Mouse (Mus musculus) midbrain, embryonic 16.5 days (tissue): ENCODE measurements around the gene 4930518I15Rik. TPM values are rescaled to one million over a fixed set of nuclear protein-coding genes. Genes with fewer than 3 reads are reported as not detected.
"Not testable (repeated sequence)": the region's sequence is repeated elsewhere in the genome, so short reads cannot be mapped to it uniquely, and the experiment has no call there.

ENCODE experiments used
- ATAC-seq: fragments of 200-750 bp; cut with Nextera tagmentation; 2 replicates; pipeline ENCODE4 v1.8.0; 2017; ENCODE audit warnings: moderate TSS enrichment
- H3K27ac ChIP-seq: fragments of 300-500 bp; sonication (generic); 2 replicates; pipeline ENCODE4 v1.5.1; 2014; ENCODE audit warnings: mild to moderate bottlenecking, low read length, mixed read lengths
- H3K27me3 ChIP-seq: fragments of 300-500 bp; sonication (generic); 2 replicates; pipeline ENCODE4 v1.6.1; 2014; ENCODE audit warnings: low read depth, low read length, mixed read lengths; ENCODE audit not compliant: control insufficient read depth, insufficient read depth
- H3K36me3 ChIP-seq: fragments of 300-500 bp; sonication (generic); 2 replicates; pipeline ENCODE4 v1.6.1; 2014; ENCODE audit warnings: mild to moderate bottlenecking, low read length, moderate library complexity, mixed read lengths; ENCODE audit not compliant: control insufficient read depth, insufficient read depth
- H3K4me1 ChIP-seq: fragments of 300-500 bp; sonication (generic); 2 replicates; pipeline ENCODE4 v1.6.1; 2014; ENCODE audit warnings: mild to moderate bottlenecking, low read length, mixed read lengths; ENCODE audit not compliant: control insufficient read depth, insufficient read depth
- H3K4me2 ChIP-seq: fragments of 300-500 bp; sonication (generic); 2 replicates; pipeline ENCODE4 v1.6.1; 2014; ENCODE audit warnings: mild to moderate bottlenecking, low read length, mixed read lengths
- H3K4me3 ChIP-seq: fragments of 300-500 bp; sonication (generic); 2 replicates; pipeline ENCODE4 v1.5.1; 2014; ENCODE audit warnings: low read depth, mild to moderate bottlenecking, low read length, moderate library complexity, mixed read lengths
- H3K9ac ChIP-seq: fragments of 300-500 bp; sonication (generic); 2 replicates; pipeline ENCODE4 v1.6.1; 2014; ENCODE audit warnings: low read depth, low read length, mixed read lengths
- H3K9me3 ChIP-seq: fragments of 300-500 bp; sonication (generic); replicated peaks from 2 replicates; pipeline ENCODE4 v1.6.1; 2014; ENCODE audit warnings: mild to moderate bottlenecking, low read length, mixed read lengths; ENCODE audit not compliant: control insufficient read depth, poor library complexity, severe bottlenecking
- WGBS: fragments of 180-500 bp; shearing (Covaris S2); extraction: QIAGEN DNeasy Blood & Tissue Kit; methylation state at CpG from one replicate; pipeline ENCODE4 v1.1.7; 2014; 5-methylcytosine and 5-hydroxymethylcytosine counted together
- polyA plus RNA-seq: library from polyadenylated mRNA; unstranded; fragments of >200 nt; fragmentation: Nextera tagmentation; extraction: Ambion mirVana; gene quantifications from 2 replicates; pipeline ENCODE4 v1.2.1, GENCODE M21; 2015

Gene 4930518I15Rik
- 9.2 and 10.2 TPM in 2 replicates for polyA plus RNA-seq

- Histone ChIP-seq H3K4me2 (no peak within 1 kb of the TSS), H3K9ac (no peak within 1 kb of the TSS), H3K27ac (no peak within 1 kb of the TSS), H3K9me3 (no peaks in the 10 kb centered on the region), H3K36me3 (peaks cover 7% of the 10 kb centered on the region), H3K27me3 (no peaks in the 10 kb centered on the region), H3K4me1 (peaks cover 17% of the 10 kb centered on the region), H3K4me3 (no peak within 1 kb of the TSS)
- no peak for ATAC-seq
- WGBS: 92% methylated on average over 2 of the region's 2 CpGs
Observed at GRCm38 (mm10) chr2:156857835-156858234, at the start of gene 4930518I15Rik. Gene 4930518I15Rik, minus strand, starts transcription at chr2:156857946.

- H3K36me3 ChIP-seq, H3K4me3 ChIP-seq, ATAC-seq, H3K4me1 ChIP-seq, H3K4me2 ChIP-seq, H3K9ac ChIP-seq, H3K9me3 ChIP-seq, H3K27ac ChIP-seq, H3K27me3 ChIP-seq: not testable (repeated sequence)
- 43% methylated on average over 4 of the region's 4 CpGs for WGBS
Observed at GRCm38 (mm10) chr2:156905931-156906330, 48.2 kb upstream of the 4930518I15Rik start.

- 25% methylated on average over 6 of the region's 6 CpGs for WGBS
- Histone ChIP-seq H3K4me3 (no peak overlapping the region), H3K9me3 (no peaks in the 10 kb centered on the region), H3K36me3 (no peaks in the 10 kb centered on the region), H3K27me3 (no peaks in the 10 kb centered on the region), H3K4me1 (no peaks in the 10 kb centered on the region), H3K4me2 (no peak overlapping the region), H3K9ac (no peak overlapping the region), H3K27ac (no peak overlapping the region)
- ATAC-seq: no peak
Observed at GRCm38 (mm10) chr2:156904976-156905717, 47.4 kb upstream of the 4930518I15Rik start.

GRCm38 (mm10) chr2:156903367-156903766, 45.6 kb upstream of the 4930518I15Rik start:
- Histone ChIP-seq H3K36me3 (no peaks in the 10 kb centered on the region), H3K4me3 (no peak overlapping the region), H3K9me3 (no peaks in the 10 kb centered on the region), H3K4me2 (no peak overlapping the region), H3K9ac (no peak overlapping the region), H3K4me1 (no peaks in the 10 kb centered on the region), H3K27ac (no peak overlapping the region), H3K27me3 (no peaks in the 10 kb centered on the region)
- WGBS: 32% methylated on average over 2 of the region's 2 CpGs
- no peak for ATAC-seq

- WGBS: 79% methylated on average over 3 of the region's 4 CpGs
Observed at GRCm38 (mm10) chr2:156902411-156902810, 44.7 kb upstream of the 4930518I15Rik start.

GRCm38 (mm10) chr2:156901883-156902282, 44.1 kb upstream of the 4930518I15Rik start:
- H3K4me3 ChIP-seq: no peak overlapping the region
- WGBS: 79% methylated on average over 6 of the region's 6 CpGs
- H3K27me3 ChIP-seq: no peaks in the 10 kb centered on the region
- H3K36me3 ChIP-seq: no peaks in the 10 kb centered on the region
- H3K9ac ChIP-seq: no peak overlapping the region
- no peak overlapping the region for H3K4me2 ChIP-seq
- no peak for ATAC-seq
- no peak overlapping the region for H3K27ac ChIP-seq
- H3K9me3 ChIP-seq: no peaks in the 10 kb centered on the region
- no peaks in the 10 kb centered on the region for H3K4me1 ChIP-seq

More at GRCm38 (mm10) chr2:156902411-156902810, 44.7 kb upstream of the 4930518I15Rik start:
- H3K27me3 ChIP-seq, H3K36me3 ChIP-seq, H3K27ac ChIP-seq, H3K4me2 ChIP-seq, H3K9me3 ChIP-seq, ATAC-seq, H3K9ac ChIP-seq, H3K4me3 ChIP-seq, H3K4me1 ChIP-seq: not testable (repeated sequence)

- H3K36me3 ChIP-seq: no peaks in the 10 kb centered on the region
- no peak overlapping the region for H3K4me3 ChIP-seq
- no peaks in the 10 kb centered on the region for H3K4me1 ChIP-seq
- no peak overlapping the region for H3K27ac ChIP-seq
- 74% methylated on average over 2 of the region's 2 CpGs for WGBS
- ATAC-seq: no peak
- no peak overlapping the region for H3K4me2 ChIP-seq
- H3K9ac ChIP-seq: no peak overlapping the region
- H3K27me3 ChIP-seq: no peaks in the 10 kb centered on the region
- no peaks in the 10 kb centered on the region for H3K9me3 ChIP-seq
Observed at GRCm38 (mm10) chr2:156901344-156901743, 43.6 kb upstream of the 4930518I15Rik start.

GRCm38 (mm10) chr2:156899184-156899583, 41.4 kb upstream of the 4930518I15Rik start:
- no peak for ATAC-seq
- H3K9ac ChIP-seq: no peak overlapping the region
- H3K4me2 ChIP-seq: no peak overlapping the region
- no peaks in the 10 kb centered on the region for H3K4me1 ChIP-seq
- WGBS: 69% methylated on average over 4 of the region's 4 CpGs
- no peaks in the 10 kb centered on the region for H3K27me3 ChIP-seq
- H3K9me3 ChIP-seq: no peaks in the 10 kb centered on the region
- no peak overlapping the region for H3K4me3 ChIP-seq
- H3K27ac ChIP-seq: no peak overlapping the region
- H3K36me3 ChIP-seq: no peaks in the 10 kb centered on the region

GRCm38 (mm10) chr2:156898374-156898773, 40.6 kb upstream of the 4930518I15Rik start:
- Histone ChIP-seq H3K9me3 (no peaks in the 10 kb centered on the region), H3K4me1 (no peaks in the 10 kb centered on the region), H3K4me2 (no peak overlapping the region), H3K4me3 (no peak overlapping the region), H3K27me3 (no peaks in the 10 kb centered on the region), H3K36me3 (no peaks in the 10 kb centered on the region), H3K27ac (peak overlapping the region; percentile 4; the same call in 1 of the 2 replicates), H3K9ac (no peak overlapping the region)
- WGBS: 68% methylated on average over 4 of the region's 4 CpGs
- no peak for ATAC-seq
